Mouse (Mus musculus): Measurements from ENCODE around the gene Zfp866. TPM values are rescaled to one million over a fixed set of nuclear protein-coding genes. Genes with fewer than 3 reads are reported as not detected.

Zfp866 gene
- total and polyA plus RNA-seq, 3 experiments: 11.7 to 12.3 TPM; not detected in 1

- no peak for TF ChIP-seq POLR2AphosphoS2 (IDR thresholded peaks at IDR 0.05; ENCODE audit: low read length)
- no peak for TF ChIP-seq ELF1 (IDR thresholded peaks at IDR 0.05; ENCODE audit: low read depth, low read length)
- no peak for TF ChIP-seq BHLHE40 (IDR thresholded peaks at IDR 0.05; ENCODE audit: borderline replicate concordance, low read depth, low read length)
- TF ChIP-seq TBP (IDR thresholded peaks at IDR 0.05; ENCODE audit: low read depth, low read length): no peak
- TF ChIP-seq ZMIZ1 (IDR thresholded peaks at IDR 0.05; ENCODE audit: low read depth, low read length): no peak
Measured at GRCm38 (mm10) chr8:69809820-69810219, 18.8 kb upstream of the Zfp866 start (continued).

GRCm38 (mm10) chr8:69808864-69809403 is 18.0 kb upstream of the Zfp866 start:
- H3K27ac ChIP-seq (ENCODE audit: control insufficient read depth, low read depth, low read length): peak overlapping the region; percentile 73
- DNase-seq (ENCODE audit: low read depth, low spot score): peak; percentile 74

GRCm38 (mm10) chr8:69808094-69808863 is 17.3 kb upstream of the Zfp866 start, which contains the start of gene Gmip:
TSS of gene Gmip (plus strand) at chr8:69808679.
- Histone ChIP-seq H3K27ac (ENCODE audit: control insufficient read depth, low read depth, low read length) (peak within 1 kb of the TSS; percentile 73), H3K9me3 (replicated peaks; ENCODE audit: insufficient read depth, low read length) (no peaks in the 10 kb centered on the region), H3K4me1 (ENCODE audit: control insufficient read depth in 1 of 2, insufficient read depth in 2 of 2, low read length in 2 of 2) (no peaks in the 10 kb centered on the region), H3K79me2 (ENCODE audit: control insufficient read depth, insufficient read depth, low read length, poor library complexity) (peaks cover 7% of the 10 kb centered on the region), H3K9ac (ENCODE audit: control insufficient read depth, low read depth, low read length, poor library complexity, severe bottlenecking) (peak within 1 kb of the TSS; percentile 86), H3K36me3 (ENCODE audit: control insufficient read depth in 1 of 2, insufficient read depth in 2 of 2, low read length in 2 of 2) (peaks cover 6 to 7% of the 10 kb centered on the region in 2 experiments; a peak in 3 of 4 replicates), H3K4me3 (ENCODE audit: control insufficient read depth in 1 of 2, insufficient read depth in 1 of 2, low read depth in 2 of 2, low read length in 2 of 2) (peak within 1 kb of the TSS; percentile 81 to 89), H3K27me3 (ENCODE audit: control insufficient read depth in 1 of 2, insufficient read depth in 2 of 2, low read length in 2 of 2) (no peaks in the 10 kb centered on the region)
- DNase-seq (ENCODE audit: low read depth, low spot score): peak; percentile 87
- no peak for TF ChIP-seq KAT2A (conservative IDR thresholded peaks at IDR 0.05; ENCODE audit: low read depth, low read length)
- peak; percentile 60; the same call in 1 of the 2 replicates for TF ChIP-seq ZMIZ1 (IDR thresholded peaks at IDR 0.05; ENCODE audit: low read depth, low read length)
- TF ChIP-seq SMC3 (IDR thresholded peaks at IDR 0.05; ENCODE audit: low read depth, low read length): no peak
- peak; percentile 95 for TF ChIP-seq ELF1 (IDR thresholded peaks at IDR 0.05; ENCODE audit: low read depth, low read length)
- no peak for TF ChIP-seq ZKSCAN1 (IDR thresholded peaks at IDR 0.05; ENCODE audit: low read depth, low read length)
- no peak for TF ChIP-seq ETS1 (IDR thresholded peaks at IDR 0.05; ENCODE audit: low read depth, low read length)
- TF ChIP-seq MAFK (IDR thresholded peaks at IDR 0.05; ENCODE audit: borderline replicate concordance, low read depth, low read length): no peak
- TF ChIP-seq RAD21 (IDR thresholded peaks at IDR 0.05; ENCODE audit: low read depth, low read length): no peak
- no peak for TF ChIP-seq CHD2 (IDR thresholded peaks at IDR 0.05; ENCODE audit: low read length)
- TF ChIP-seq GABPA (IDR thresholded peaks at IDR 0.05; ENCODE audit: low read depth, low read length): no peak
- TF ChIP-seq JUND (IDR thresholded peaks at IDR 0.05; ENCODE audit: low read depth, low read length): no peak
- TF ChIP-seq ZC3H11A (IDR thresholded peaks at IDR 0.05; ENCODE audit: low read depth, low read length): no peak
- TF ChIP-seq NELFE (IDR thresholded peaks at IDR 0.05; ENCODE audit: low read depth, low read length): peak; percentile 53; the same call in 1 of the 2 replicates
- TF ChIP-seq BHLHE40 (IDR thresholded peaks at IDR 0.05; ENCODE audit: borderline replicate concordance, low read depth, low read length): no peak
- no peak for TF ChIP-seq MYC (IDR thresholded peaks at IDR 0.05; ENCODE audit: low read depth, low read length)
- TF ChIP-seq E2F4 (IDR thresholded peaks at IDR 0.05; ENCODE audit: borderline replicate concordance, low read depth, low read length): no peak
- no peak for TF ChIP-seq ZNF384 (IDR thresholded peaks at IDR 0.05; ENCODE audit: low read depth, low read length)
- no peak for TF ChIP-seq CHD1 (IDR thresholded peaks at IDR 0.05; ENCODE audit: low read depth, low read length)
- TF ChIP-seq HCFC1 (IDR thresholded peaks at IDR 0.05; ENCODE audit: low read depth, low read length): 0 out of 2 replicates have a peak, but pooled peaks have one; percentile 35
- no peak for TF ChIP-seq RCOR1 (IDR thresholded peaks at IDR 0.05; ENCODE audit: low read depth, low read length)
- peak; percentile 92 for TF ChIP-seq POLR2AphosphoS2 (IDR thresholded peaks at IDR 0.05; ENCODE audit: low read length)

More at GRCm38 (mm10) chr8:69808864-69809403, 18.0 kb upstream of the Zfp866 start:
- Histone ChIP-seq H3K36me3 (ENCODE audit: control insufficient read depth in 1 of 2, insufficient read depth in 2 of 2, low read length in 2 of 2) (peaks cover 5 to 6% of the 10 kb centered on the region in 2 experiments; a peak in 3 of 4 replicates), H3K4me1 (ENCODE audit: control insufficient read depth in 1 of 2, insufficient read depth in 2 of 2, low read length in 2 of 2) (no peaks in the 10 kb centered on the region), H3K27me3 (ENCODE audit: control insufficient read depth in 1 of 2, insufficient read depth in 2 of 2, low read length in 2 of 2) (no peaks in the 10 kb centered on the region), H3K9ac (ENCODE audit: control insufficient read depth, low read depth, low read length, poor library complexity, severe bottlenecking) (peak overlapping the region; percentile 86), H3K79me2 (ENCODE audit: control insufficient read depth, insufficient read depth, low read length, poor library complexity) (peaks cover 7% of the 10 kb centered on the region), H3K4me3 (ENCODE audit: control insufficient read depth in 1 of 2, insufficient read depth in 1 of 2, low read depth in 2 of 2, low read length in 2 of 2) (peak overlapping the region; percentile 81 to 89), H3K9me3 (replicated peaks; ENCODE audit: insufficient read depth, low read length) (no peaks in the 10 kb centered on the region)
- no peak for TF ChIP-seq RCOR1 (IDR thresholded peaks at IDR 0.05; ENCODE audit: low read depth, low read length)
- TF ChIP-seq CHD2 (IDR thresholded peaks at IDR 0.05; ENCODE audit: low read length): no peak
- peak; percentile 93 for TF ChIP-seq MAX (IDR thresholded peaks at IDR 0.05; ENCODE audit: low read length)
- peak; percentile 94 for TF ChIP-seq MYC (IDR thresholded peaks at IDR 0.05; ENCODE audit: low read depth, low read length)
- no peak for TF ChIP-seq NRF1 (IDR thresholded peaks at IDR 0.05; ENCODE audit: insufficient read depth, low read depth, low read length, poor library complexity, severe bottlenecking)
- no peak for TF ChIP-seq MAZ (IDR thresholded peaks at IDR 0.05; ENCODE audit: low read depth, low read length)
- no peak for TF ChIP-seq POLR2AphosphoS5 (IDR thresholded peaks at IDR 0.05; ENCODE audit: borderline replicate concordance, low read depth, low read length)
- no peak for TF ChIP-seq CTCF (IDR thresholded peaks at IDR 0.05 in 2 of 3, conservative IDR thresholded peaks at IDR 0.05 in 1 of 3; ENCODE audit: control insufficient read depth in 1 of 3, insufficient read depth in 1 of 3, low read depth in 2 of 3, low read length in 3 of 3, poor library complexity in 1 of 3, severe bottlenecking in 1 of 3)
- TF ChIP-seq SMC3 (IDR thresholded peaks at IDR 0.05; ENCODE audit: low read depth, low read length): no peak
- TF ChIP-seq SIN3A (IDR thresholded peaks at IDR 0.05; ENCODE audit: low read length): peak; percentile 53; the same call in 1 of the 2 replicates
- no peak for TF ChIP-seq HCFC1 (IDR thresholded peaks at IDR 0.05; ENCODE audit: low read depth, low read length)
- TF ChIP-seq MXI1 (IDR thresholded peaks at IDR 0.05; ENCODE audit: low read depth, low read length): peak; percentile 89

Data from MEL (cell line).